Mouse (Mus musculus) brain, embryonic 14.5 days (tissue): ENCODE data around the gene 4933415A04Rik.

Experiments
- CTCF ChIP-seq: fragments of 200-500 bp; IDR thresholded peaks from 2 replicates; pipeline ENCODE4 v1.5.1; 2012; ENCODE audit warnings: inconsistent platforms, mild to moderate bottlenecking, moderate library complexity, borderline replicate concordance; ENCODE audit not compliant: insufficient read depth, insufficient read length; ENCODE audit errors: extremely low read depth
- POLR2A ChIP-seq: fragments of 200-500 bp; IDR thresholded peaks from 2 replicates; pipeline ENCODE4 v1.6.1; 2012; ENCODE audit warnings: mild to moderate bottlenecking, inconsistent platforms, borderline replicate concordance; ENCODE audit not compliant: poor library complexity, insufficient read depth, insufficient read length, severe bottlenecking; ENCODE audit errors: extremely low read depth

DNA sequence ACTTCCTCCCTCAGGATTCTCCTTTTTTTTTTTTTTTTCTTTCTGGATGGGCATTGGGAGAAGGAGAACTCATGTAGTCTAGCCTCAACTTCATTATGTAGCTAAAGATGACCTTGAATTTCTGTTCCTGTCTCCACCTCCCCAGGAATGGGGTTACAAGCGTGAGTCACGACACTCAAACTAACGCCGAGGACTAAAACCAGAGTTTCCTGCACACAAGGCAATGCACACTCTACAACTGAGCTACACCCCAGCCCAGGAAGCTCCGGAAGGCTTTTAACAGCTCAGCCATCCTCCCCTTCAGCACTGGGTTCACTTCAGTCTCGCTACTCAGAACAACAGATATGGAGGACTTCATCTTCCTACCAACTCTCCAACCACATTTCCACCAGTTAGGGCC, 18.1 kb downstream of the 4933415A04Rik start:
- no peak for TF ChIP-seq CTCF
- no peak for TF ChIP-seq POLR2A
